Mouse (Mus musculus): ENCODE results near the gene Ina.

Gene Ina

GRCm38 (mm10) chr19:47014159-47014446, 395 bp upstream of the Ina start:
- DNase-seq (ENCODE audit: low read depth, low spot score) = peak; percentile 12

GRCm38 (mm10) chr19:47015396-47015795, 898 bp downstream of the Ina start:
- DNase-seq (ENCODE audit: low read depth, low spot score) = peak; percentile 53

- peak; percentile 16 for DNase-seq (ENCODE audit: low read depth, low spot score)
These were observed 1.5 kb downstream of the Ina start for GRCm38 (mm10) chr19:47015965-47016364.

- peak; percentile 89 for DNase-seq (ENCODE audit: low read depth, low spot score)
These were observed 2.0 kb downstream of the Ina start for GRCm38 (mm10) chr19:47016487-47016886.

- DNase-seq (ENCODE audit: low read depth, low spot score) = peak; percentile 82
These were observed 3.3 kb downstream of the Ina start for GRCm38 (mm10) chr19:47017831-47018230.

GRCm38 (mm10) chr19:47018330-47018729, 3.8 kb downstream of the Ina start:
- DNase-seq (ENCODE audit: low read depth, low spot score) = no peak

GRCm38 (mm10) chr19:47019326-47019725, 4.8 kb downstream of the Ina start:
- peak; percentile 90 for DNase-seq (ENCODE audit: low read depth, low spot score)

- no peak for DNase-seq (ENCODE audit: low read depth, low spot score)
These were observed 8.2 kb downstream of the Ina start for GRCm38 (mm10) chr19:47022709-47023108.

- DNase-seq (ENCODE audit: low read depth, low spot score) = peak; percentile 56
These were observed 9.0 kb downstream of the Ina start for GRCm38 (mm10) chr19:47023546-47023945.

- DNase-seq (ENCODE audit: low read depth, low spot score) = peak; percentile 38
These were observed 10.5 kb downstream of the Ina start for GRCm38 (mm10) chr19:47024954-47025353.

- peak; percentile 25 for DNase-seq (ENCODE audit: low read depth, low spot score)
These were observed 12.0 kb downstream of the Ina start for GRCm38 (mm10) chr19:47026513-47026912.

- DNase-seq (ENCODE audit: low read depth, low spot score) = no peak
These were observed 15.3 kb downstream of the Ina start for GRCm38 (mm10) chr19:47029796-47030195.

- no peak for DNase-seq (ENCODE audit: low read depth, low spot score)
These were observed 17.3 kb downstream of the Ina start for GRCm38 (mm10) chr19:47031770-47032169.

- DNase-seq (ENCODE audit: low read depth, low spot score) = no peak
These were observed 20.4 kb downstream of the Ina start for GRCm38 (mm10) chr19:47034916-47035315.

GRCm38 (mm10) chr19:47036596-47036995, 22.1 kb downstream of the Ina start:
- DNase-seq (ENCODE audit: low read depth, low spot score) = no peak

- no peak for DNase-seq (ENCODE audit: low read depth, low spot score)
These were observed 26.4 kb downstream of the Ina start for GRCm38 (mm10) chr19:47040720-47041473.

GRCm38 (mm10) chr19:47043608-47044007, 29.1 kb downstream of the Ina start:
- DNase-seq (ENCODE audit: low read depth, low spot score) = no peak

- no peak for DNase-seq (ENCODE audit: low read depth, low spot score)
These were observed 31.8 kb downstream of the Ina start for GRCm38 (mm10) chr19:47046343-47046742.

GRCm38 (mm10) chr19:47047236-47047833, 32.8 kb downstream of the Ina start:
- DNase-seq (ENCODE audit: low read depth, low spot score) = peak; percentile 97

GRCm38 (mm10) chr19:47049061-47049460, 34.6 kb downstream of the Ina start:
- DNase-seq (ENCODE audit: low read depth, low spot score) = peak; percentile 43

GRCm38 (mm10) chr19:47049840-47050239, 35.3 kb downstream of the Ina start:
- no peak for DNase-seq (ENCODE audit: low read depth, low spot score)

- DNase-seq (ENCODE audit: low read depth, low spot score) = peak; percentile 96
These were observed 36.0 kb downstream of the Ina start, which contains the start of gene Pcgf6 for GRCm38 (mm10) chr19:47050271-47051032. TSS of gene Pcgf6 (minus strand) at chr19:47050906.

- DNase-seq (ENCODE audit: low read depth, low spot score) = no peak
These were observed 38.4 kb downstream of the Ina start for GRCm38 (mm10) chr19:47052927-47053326.

Data from ZHBTc4 (cell line).